Mouse (Mus musculus) heart, embryonic 13.5 days (tissue): ENCODE results near the gene Rtp3. TPM values are rescaled to one million over a fixed set of nuclear protein-coding genes. Genes with fewer than 3 reads are reported as not detected.
A peak's percentile ranks its signal among the peaks of the same experiment; 100 is the strongest.

Experiments
- ATAC-seq: fragments of 200-750 bp; cut with Nextera tagmentation; 2 replicates; pipeline ENCODE4 v1.8.0; 2017; ENCODE audit warnings: moderate TSS enrichment; ENCODE audit not compliant: insufficient number of reproducible peaks, low FRiP score, low TSS enrichment; ENCODE audit errors: extremely low read depth
- H3K27ac ChIP-seq: fragments of 300-500 bp; sonication (generic); replicated peaks from 2 replicates; pipeline ENCODE4 v1.5.1; 2015; ENCODE audit warnings: moderate library complexity, mild to moderate bottlenecking, inconsistent platforms
- H3K27me3 ChIP-seq: fragments of 300-500 bp; sonication (generic); replicated peaks from 2 replicates; pipeline ENCODE4 v1.6.1; 2015; ENCODE audit warnings: mild to moderate bottlenecking, inconsistent platforms
- H3K36me3 ChIP-seq: fragments of 300-500 bp; sonication (generic); 2 replicates; pipeline ENCODE4 v1.6.1; 2015; ENCODE audit warnings: mild to moderate bottlenecking, inconsistent platforms
- H3K4me1 ChIP-seq: fragments of 300-500 bp; sonication (generic); 2 replicates; pipeline ENCODE4 v1.6.1; 2015; ENCODE audit warnings: inconsistent platforms
- H3K4me2 ChIP-seq: fragments of 300-500 bp; sonication (generic); 2 replicates; pipeline ENCODE4 v1.6.1; 2015; ENCODE audit warnings: inconsistent platforms, mild to moderate bottlenecking, moderate library complexity
- H3K4me3 ChIP-seq: fragments of 300-500 bp; sonication (generic); 2 replicates; pipeline ENCODE4 v1.5.1; 2015; ENCODE audit warnings: moderate library complexity, mild to moderate bottlenecking, inconsistent platforms
- H3K9ac ChIP-seq: fragments of 300-500 bp; sonication (generic); 2 replicates; pipeline ENCODE4 v1.6.1; 2015; ENCODE audit warnings: inconsistent platforms, mild to moderate bottlenecking, moderate library complexity
- H3K9me3 ChIP-seq: fragments of 300-500 bp; sonication (generic); 2 replicates; pipeline ENCODE4 v1.6.1; 2016; ENCODE audit warnings: inconsistent platforms
- WGBS: fragments of 180-500 bp; shearing (Covaris S2); methylation state at CpG from one replicate; pipeline ENCODE4 v1.1.7; 2015; ENCODE audit warnings: mixed read lengths; 5-methylcytosine and 5-hydroxymethylcytosine counted together
- polyA plus RNA-seq: library from polyadenylated mRNA; unstranded; fragments of >200 nt; fragmentation: Nextera tagmentation; extraction: Ambion mirVana; gene quantifications from 2 replicates; pipeline ENCODE4 v1.2.1, GENCODE M21; 2015

Rtp3 gene
- polyA plus RNA-seq, 1 experiment from 2014 or later = 0.05 TPM

- no peaks in the 10 kb centered on the region for H3K4me1 ChIP-seq
- ATAC-seq = no peak
- H3K27me3 ChIP-seq = no peaks in the 10 kb centered on the region
- H3K9ac ChIP-seq = no peak overlapping the region
- H3K4me3 ChIP-seq = no peak overlapping the region
- H3K36me3 ChIP-seq = no peaks in the 10 kb centered on the region
- H3K4me2 ChIP-seq = no peak overlapping the region
- 64% methylated on average over 4 of the region's 4 CpGs for WGBS
- H3K27ac ChIP-seq = no peak overlapping the region
- no peaks in the 10 kb centered on the region for H3K9me3 ChIP-seq
Observed at GRCm38 (mm10) chr9:110982351-110982750, 8.0 kb downstream of the Rtp3 start.

DNA sequence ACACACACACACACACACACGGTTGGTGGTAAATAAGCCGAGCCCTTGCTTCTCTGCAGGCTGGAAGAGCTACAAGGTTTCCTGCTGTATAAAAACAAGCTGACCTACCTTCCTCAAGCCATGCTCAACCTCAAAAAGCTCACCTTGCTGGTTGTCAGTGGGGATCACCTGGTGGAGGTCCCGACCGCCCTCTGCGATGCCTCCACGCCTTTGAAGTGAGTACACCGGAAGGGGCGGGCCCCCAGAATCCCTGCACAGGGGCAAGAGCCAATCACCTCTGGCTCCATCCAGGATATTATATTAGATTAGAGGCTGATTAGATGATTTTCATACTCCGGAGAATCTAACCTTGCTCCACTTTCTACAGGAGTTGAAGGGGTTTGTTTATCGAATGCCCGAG lies 11.0 kb downstream of the Rtp3 start:
- Histone ChIP-seq H3K27me3 (no peaks in the 10 kb centered on the region), H3K27ac (no peak overlapping the region), H3K9ac (no peak overlapping the region), H3K4me1 (no peaks in the 10 kb centered on the region), H3K4me3 (no peak overlapping the region), H3K36me3 (no peaks in the 10 kb centered on the region), H3K4me2 (no peak overlapping the region), H3K9me3 (no peaks in the 10 kb centered on the region)
- 90% methylated on average over 11 of the region's 11 CpGs for WGBS
- ATAC-seq = no peak

- H3K4me3 ChIP-seq = no peak overlapping the region
- no peaks in the 10 kb centered on the region for H3K9me3 ChIP-seq
- H3K4me2 ChIP-seq = no peak overlapping the region
- H3K27me3 ChIP-seq = no peaks in the 10 kb centered on the region
- H3K4me1 ChIP-seq = peaks cover 8% of the 10 kb centered on the region
- no peak for ATAC-seq
- H3K27ac ChIP-seq = no peak overlapping the region
- 57% methylated on average over 2 of the region's 2 CpGs for WGBS
- no peaks in the 10 kb centered on the region for H3K36me3 ChIP-seq
- no peak overlapping the region for H3K9ac ChIP-seq
Observed at GRCm38 (mm10) chr9:110965910-110966231, 24.5 kb downstream of the Rtp3 start.

GRCm38 (mm10) chr9:110965062-110965909 lies 25.1 kb downstream of the Rtp3 start:
- no peak overlapping the region for H3K9ac ChIP-seq
- H3K27me3 ChIP-seq = no peaks in the 10 kb centered on the region
- no peaks in the 10 kb centered on the region for H3K36me3 ChIP-seq
- ATAC-seq = no peak
- H3K4me3 ChIP-seq = no peak overlapping the region
- H3K4me1 ChIP-seq = peaks cover 8% of the 10 kb centered on the region
- H3K4me2 ChIP-seq = no peak overlapping the region
- H3K9me3 ChIP-seq = no peaks in the 10 kb centered on the region
- 85% methylated on average over 22 of the region's 22 CpGs for WGBS
- H3K27ac ChIP-seq = no peak overlapping the region

- no peak for ATAC-seq
- H3K4me3 ChIP-seq = no peak overlapping the region
Observed at GRCm38 (mm10) chr9:110963566-110964115, 26.7 kb downstream of the Rtp3 start.

DNA sequence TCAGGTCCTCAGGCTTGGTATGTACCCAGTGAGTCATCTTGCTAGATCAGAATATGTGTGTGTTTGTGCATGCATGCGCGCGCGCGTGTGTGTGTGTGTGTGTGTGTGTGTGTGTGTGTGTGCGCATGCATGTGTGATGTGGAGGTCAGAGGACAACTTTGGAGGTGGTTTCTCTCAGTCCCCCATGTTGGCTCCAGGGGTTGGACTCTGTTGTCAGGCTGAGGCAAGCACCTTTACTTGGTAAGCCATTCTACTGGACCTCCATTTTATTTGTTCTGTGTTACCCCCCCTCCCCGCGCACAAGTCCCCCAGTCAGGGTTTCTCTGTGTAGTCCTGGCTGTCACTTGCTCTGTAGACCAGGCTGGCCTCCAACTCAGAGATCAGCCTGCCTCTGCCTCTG lies 29.0 kb downstream of the Rtp3 start:
- Histone ChIP-seq H3K4me3 (no peak overlapping the region), H3K9me3 (no peaks in the 10 kb centered on the region), H3K4me1 (peaks cover 8% of the 10 kb centered on the region), H3K27me3 (peaks cover 2% of the 10 kb centered on the region; the same call in 1 of the 2 replicates), H3K4me2 (no peak overlapping the region), H3K9ac (no peak overlapping the region), H3K27ac (no peak overlapping the region), H3K36me3 (no peaks in the 10 kb centered on the region)
- WGBS = 98% methylated on average over 8 of the region's 8 CpGs
- no peak for ATAC-seq

More at GRCm38 (mm10) chr9:110963566-110964115, 26.7 kb downstream of the Rtp3 start:
- Histone ChIP-seq H3K4me1 (peaks cover 8% of the 10 kb centered on the region), H3K4me2 (no peak overlapping the region), H3K36me3 (no peaks in the 10 kb centered on the region), H3K27ac (no peak overlapping the region), H3K9ac (no peak overlapping the region), H3K27me3 (no peaks in the 10 kb centered on the region), H3K9me3 (no peaks in the 10 kb centered on the region)
- 72% methylated on average over 8 of the region's 8 CpGs for WGBS

GRCm38 (mm10) chr9:110960230-110961149 lies 29.9 kb downstream of the Rtp3 start:
- peaks cover 10% of the 10 kb centered on the region; the same call in 1 of the 2 replicates for H3K27me3 ChIP-seq
- no peak overlapping the region for H3K4me2 ChIP-seq
- ATAC-seq = no peak
- H3K9ac ChIP-seq = no peak overlapping the region
- WGBS = 75% methylated on average over 13 of the region's 13 CpGs
- no peaks in the 10 kb centered on the region for H3K9me3 ChIP-seq
- peaks cover 8% of the 10 kb centered on the region for H3K4me1 ChIP-seq
- H3K36me3 ChIP-seq = no peaks in the 10 kb centered on the region
- no peak overlapping the region for H3K4me3 ChIP-seq
- H3K27ac ChIP-seq = no peak overlapping the region

DNA sequence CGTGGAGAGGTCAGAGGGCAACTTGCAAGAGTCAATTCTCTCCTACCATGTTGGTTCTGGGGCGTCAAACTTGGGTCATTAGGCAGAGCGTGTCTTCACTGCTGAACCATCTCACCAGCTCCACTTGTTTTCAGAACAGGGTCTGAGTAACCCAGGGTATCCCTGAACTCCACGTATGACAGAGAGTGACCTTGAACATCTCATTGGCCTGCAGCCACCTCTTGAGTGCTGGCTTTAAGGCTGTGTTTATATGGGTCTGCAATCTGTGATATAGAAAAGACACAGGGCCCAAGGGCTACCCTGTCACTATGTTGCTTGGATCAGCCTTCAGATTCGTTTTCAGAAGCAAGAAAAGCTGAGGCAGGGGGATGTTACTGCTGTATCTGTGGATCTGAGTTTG lies 30.7 kb downstream of the Rtp3 start:
- H3K27ac ChIP-seq = no peak overlapping the region
- H3K36me3 ChIP-seq = no peaks in the 10 kb centered on the region
- ATAC-seq = no peak
- H3K9ac ChIP-seq = no peak overlapping the region
- peaks cover 8% of the 10 kb centered on the region for H3K4me1 ChIP-seq
- H3K4me3 ChIP-seq = no peak overlapping the region
- H3K27me3 ChIP-seq = peaks cover 18% of the 10 kb centered on the region
- no peaks in the 10 kb centered on the region for H3K9me3 ChIP-seq
- 77% methylated on average over 5 of the region's 5 CpGs for WGBS
- H3K4me2 ChIP-seq = no peak overlapping the region

DNA sequence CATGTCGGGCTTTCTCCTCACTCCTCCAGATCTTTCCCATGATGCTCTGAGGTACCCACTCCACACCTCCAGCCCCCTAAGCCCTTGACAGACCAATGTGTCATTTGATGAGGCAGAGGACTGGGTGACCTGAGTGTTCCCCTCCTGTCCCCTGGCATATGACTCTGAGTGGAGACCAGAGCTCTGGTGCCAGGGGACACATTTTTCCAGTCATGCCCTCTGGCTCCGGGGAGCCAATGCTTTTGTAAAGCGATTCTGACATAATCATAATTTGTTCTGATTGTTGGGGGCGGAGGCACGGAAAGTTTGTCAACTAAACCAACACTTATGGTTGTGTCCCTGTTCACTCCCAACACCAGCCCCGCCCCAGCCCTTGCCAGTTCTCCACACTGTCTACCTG lies 34.4 kb downstream of the Rtp3 start:
- H3K4me1 ChIP-seq = peaks cover 22% of the 10 kb centered on the region
- 71% methylated on average over 6 of the region's 6 CpGs for WGBS
- H3K4me2 ChIP-seq = no peak overlapping the region
- H3K4me3 ChIP-seq = no peak overlapping the region
- no peak overlapping the region for H3K27ac ChIP-seq
- H3K27me3 ChIP-seq = peaks cover 26% of the 10 kb centered on the region
- H3K9me3 ChIP-seq = no peaks in the 10 kb centered on the region
- no peak overlapping the region for H3K9ac ChIP-seq
- no peak for ATAC-seq
- no peaks in the 10 kb centered on the region for H3K36me3 ChIP-seq

GRCm38 (mm10) chr9:110954681-110955445 lies 35.5 kb downstream of the Rtp3 start:
- 0 out of 2 replicates have a peak overlapping the region, but pooled peaks have one; percentile 97 for H3K4me2 ChIP-seq

More at GRCm38 (mm10) chr9:110954681-110955445, 35.5 kb downstream of the Rtp3 start:
- H3K27me3 ChIP-seq = peaks cover 26% of the 10 kb centered on the region
- no peak overlapping the region for H3K9ac ChIP-seq
- H3K4me1 ChIP-seq = peaks cover 22% of the 10 kb centered on the region
- no peak overlapping the region for H3K27ac ChIP-seq
- 38% methylated on average over 2 of the region's 2 CpGs for WGBS
- H3K36me3 ChIP-seq = no peaks in the 10 kb centered on the region
- no peak for ATAC-seq
- no peaks in the 10 kb centered on the region for H3K9me3 ChIP-seq
- no peak overlapping the region for H3K4me3 ChIP-seq
